Mouse (Mus musculus): ENCODE data around the gene P3h3.

DNA sequence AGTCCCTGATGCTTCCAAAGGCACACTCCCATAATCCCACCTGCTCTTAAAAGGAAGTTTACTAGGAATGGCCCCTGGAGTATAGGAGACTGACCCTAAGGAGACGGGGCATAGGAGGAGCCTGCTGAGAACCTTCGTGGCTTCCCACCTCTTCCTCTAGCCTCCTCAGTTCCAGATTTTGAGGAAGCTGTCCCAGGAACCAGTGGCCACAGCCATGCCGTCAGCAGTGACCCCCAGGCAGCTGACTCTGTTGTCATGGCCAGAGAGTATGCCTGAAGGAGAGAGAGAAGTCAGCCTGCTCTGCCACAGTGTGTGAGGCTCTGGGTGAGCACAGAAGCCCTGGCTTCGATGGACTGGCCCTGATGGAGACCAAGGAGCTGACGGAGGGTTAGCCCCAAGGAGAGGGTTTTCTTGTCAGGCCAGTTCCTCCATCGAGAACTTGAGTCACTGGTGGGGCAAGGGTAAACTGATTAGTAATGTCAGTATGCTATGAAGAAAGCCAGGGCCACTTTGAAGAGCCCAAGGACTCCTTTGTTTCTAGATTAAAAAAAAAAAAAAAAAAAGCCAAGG, 23.0 kb downstream of the P3h3 start:
- TF ChIP-seq POLR2A (IDR thresholded peaks at IDR 0.05; ENCODE audit: borderline replicate concordance, control insufficient read depth, low read depth, low read length) (no peak), CTCF (IDR thresholded peaks at IDR 0.05; ENCODE audit: control insufficient read depth, insufficient read depth, low read length) (no peak)
